Mouse (Mus musculus): Measurements from ENCODE around the gene Slc37a1.
"Not testable (repeated sequence)": the region's sequence is repeated elsewhere in the genome, so short reads cannot be mapped to it uniquely, and the experiment has no call there.

Slc37a1 gene

DNA sequence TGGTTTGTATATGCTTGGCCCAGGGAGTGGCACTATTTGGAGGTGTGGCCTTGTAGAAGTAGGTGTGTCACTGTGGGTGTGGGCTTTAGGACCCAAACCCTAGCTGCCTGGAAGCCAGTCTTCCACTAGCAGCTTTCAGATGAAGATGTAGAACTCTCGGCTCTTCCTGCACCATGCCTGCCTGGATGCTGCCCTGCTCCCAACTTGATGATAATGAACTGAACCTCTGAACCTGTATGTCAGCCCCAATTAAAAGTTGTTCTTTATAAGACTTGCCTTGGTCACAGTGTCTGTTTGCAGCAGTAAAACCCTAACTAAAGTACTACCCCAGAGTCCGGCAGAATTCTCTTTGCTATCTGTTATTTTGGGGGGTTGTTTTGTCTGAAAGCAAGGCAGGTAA lies 16.8 kb upstream of the Slc37a1 start:
- DNase-seq: no peak

DNA sequence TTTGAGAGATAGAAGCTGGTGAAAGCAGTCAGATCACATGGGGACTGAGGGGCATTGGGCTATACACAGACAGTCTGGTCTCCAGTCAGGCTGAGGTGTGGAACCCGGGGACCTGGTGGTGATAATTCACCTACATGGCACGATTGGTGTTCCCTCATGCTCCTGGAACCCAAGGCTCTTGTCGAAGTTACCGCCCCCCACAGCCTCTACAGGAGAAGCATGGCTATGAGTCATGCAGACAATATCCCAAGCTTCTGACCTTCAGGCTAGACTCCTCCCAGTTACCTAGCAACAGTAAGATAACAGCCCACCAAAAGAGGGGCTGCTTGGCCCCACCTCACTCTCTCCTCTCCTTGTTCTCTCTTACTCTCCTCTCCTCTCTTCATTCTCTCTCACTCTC lies 16.3 kb upstream of the Slc37a1 start:
- no peak for DNase-seq

DNA sequence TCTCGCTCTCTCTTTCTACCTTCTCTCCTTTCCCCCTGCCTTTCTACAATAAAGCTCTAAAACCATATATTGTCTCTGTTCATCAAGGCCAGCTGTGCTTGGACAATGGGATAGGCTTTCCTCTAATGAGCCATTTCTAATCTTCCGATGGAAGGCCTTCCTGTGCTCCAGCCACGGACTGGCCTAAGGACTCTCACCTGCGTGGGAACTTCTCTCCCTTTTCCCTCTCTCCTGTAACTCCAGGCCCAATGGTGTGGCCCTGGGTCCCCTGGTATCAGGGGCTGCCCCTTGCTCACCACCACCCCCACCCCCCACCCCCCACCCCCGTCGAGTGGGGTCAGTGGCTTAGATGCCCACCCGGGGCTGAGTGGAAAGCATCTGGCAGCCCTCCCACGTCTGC lies 15.9 kb upstream of the Slc37a1 start:
- not testable (repeated sequence) for DNase-seq

DNA sequence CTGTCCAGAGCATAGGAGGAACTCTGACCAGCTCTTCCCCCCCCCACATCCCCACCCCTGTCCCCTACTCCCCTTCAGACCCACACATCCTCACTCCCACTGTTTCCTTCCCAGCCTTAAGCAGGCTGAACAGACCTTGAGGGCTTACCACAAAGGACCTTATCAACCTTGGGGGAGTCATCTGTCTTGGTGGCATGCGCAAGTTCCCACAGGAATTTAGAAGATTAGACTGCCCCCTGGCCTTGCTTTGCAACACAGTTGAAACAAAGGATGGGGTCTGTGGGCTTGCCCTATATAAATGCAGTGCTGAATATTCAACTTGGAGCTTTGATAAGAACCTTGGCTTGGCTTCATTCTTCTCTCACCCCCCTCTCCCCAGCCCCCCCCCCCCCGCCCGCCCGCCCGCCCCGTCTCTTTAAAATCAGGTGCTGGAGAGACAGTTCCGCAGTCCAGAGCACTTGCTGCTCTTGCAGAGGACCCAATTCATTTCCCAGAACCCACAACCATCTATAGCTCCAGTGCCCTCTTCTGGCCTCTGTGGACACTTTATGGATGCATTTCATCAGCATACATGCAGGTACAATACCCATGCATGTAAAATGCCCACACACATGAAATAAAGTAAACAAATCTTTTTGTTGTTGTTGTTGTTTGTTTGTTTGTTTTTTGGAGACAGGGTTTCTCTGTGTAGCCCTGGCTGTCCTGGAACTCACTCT lies 15.3 kb upstream of the Slc37a1 start:
- peak; percentile 15 to 58 for DNase-seq

DNA sequence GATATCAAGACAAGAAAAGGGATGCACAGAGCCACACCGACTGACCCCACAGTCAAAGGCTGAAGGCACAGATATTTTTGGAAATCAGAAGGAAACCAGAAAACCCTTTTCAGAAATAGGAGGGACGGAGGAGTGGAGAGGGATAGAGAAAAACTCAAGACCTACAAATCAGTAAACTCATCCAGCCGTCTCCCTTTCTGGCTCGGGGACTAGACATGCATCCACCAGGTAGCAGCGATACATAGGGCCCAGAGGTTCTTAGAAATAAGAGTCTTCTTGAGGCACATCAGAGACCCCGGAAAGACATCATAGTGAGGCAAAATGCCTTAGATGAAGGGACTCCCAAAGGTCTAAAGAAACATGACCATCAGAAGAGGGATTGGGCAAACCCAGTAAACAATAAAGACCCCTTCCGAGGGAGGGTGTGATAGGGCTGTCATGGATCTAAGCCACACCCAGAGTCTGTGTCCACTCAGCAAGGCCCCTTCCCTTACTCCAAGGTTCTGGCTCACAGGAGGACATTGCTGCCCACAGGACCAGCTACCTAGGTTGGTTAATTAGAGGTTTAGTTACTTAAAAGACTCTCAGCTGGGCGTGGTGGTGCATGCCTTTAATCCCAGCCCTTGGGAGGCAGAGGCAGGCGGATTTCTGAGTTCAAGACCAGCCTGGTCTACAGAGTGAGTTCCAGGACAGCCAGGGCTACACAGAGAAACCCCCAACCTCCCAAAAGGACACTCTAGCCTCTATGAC lies 14.0 kb upstream of the Slc37a1 start:
- no peak for DNase-seq

DNA sequence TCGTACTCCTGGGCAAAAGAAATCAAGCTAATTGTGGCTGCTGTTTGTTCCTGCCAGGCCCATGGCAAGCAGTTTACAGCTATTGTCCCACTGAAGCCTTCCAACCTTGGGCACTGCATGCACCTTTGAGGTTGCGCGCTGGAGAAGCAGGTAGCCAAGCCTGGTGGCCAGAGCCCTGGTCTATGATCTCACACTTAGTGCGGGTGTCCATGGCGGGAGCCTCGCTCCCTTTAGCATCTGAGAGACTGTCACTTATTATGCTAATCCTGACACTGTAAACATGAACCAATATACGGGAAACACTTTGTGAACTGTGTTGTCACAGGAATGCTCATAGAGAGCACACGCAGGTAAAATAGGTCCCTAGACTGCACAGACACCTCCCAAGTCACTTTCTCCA lies 13.0 kb upstream of the Slc37a1 start:
- no peak for DNase-seq

DNA sequence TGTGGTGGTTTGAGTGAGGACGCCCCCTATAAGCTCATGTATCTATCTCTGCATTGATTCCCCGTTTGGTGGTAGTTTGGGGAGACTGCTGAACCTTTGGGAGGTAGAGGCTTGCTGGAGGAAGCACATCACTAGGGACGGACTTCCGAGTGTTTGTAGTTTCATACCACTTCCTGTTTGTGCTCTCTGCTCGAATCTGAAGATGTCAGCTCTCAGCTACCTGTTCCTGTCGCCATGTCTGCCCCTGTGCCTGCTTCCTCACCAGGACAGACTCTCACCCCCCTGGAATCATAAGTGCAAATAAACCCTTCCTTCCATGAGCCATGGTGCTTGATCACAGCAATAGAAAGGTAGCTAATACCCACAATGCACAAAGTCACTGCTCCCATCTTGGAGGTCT lies 11.4 kb upstream of the Slc37a1 start:
- no peak for DNase-seq

DNA sequence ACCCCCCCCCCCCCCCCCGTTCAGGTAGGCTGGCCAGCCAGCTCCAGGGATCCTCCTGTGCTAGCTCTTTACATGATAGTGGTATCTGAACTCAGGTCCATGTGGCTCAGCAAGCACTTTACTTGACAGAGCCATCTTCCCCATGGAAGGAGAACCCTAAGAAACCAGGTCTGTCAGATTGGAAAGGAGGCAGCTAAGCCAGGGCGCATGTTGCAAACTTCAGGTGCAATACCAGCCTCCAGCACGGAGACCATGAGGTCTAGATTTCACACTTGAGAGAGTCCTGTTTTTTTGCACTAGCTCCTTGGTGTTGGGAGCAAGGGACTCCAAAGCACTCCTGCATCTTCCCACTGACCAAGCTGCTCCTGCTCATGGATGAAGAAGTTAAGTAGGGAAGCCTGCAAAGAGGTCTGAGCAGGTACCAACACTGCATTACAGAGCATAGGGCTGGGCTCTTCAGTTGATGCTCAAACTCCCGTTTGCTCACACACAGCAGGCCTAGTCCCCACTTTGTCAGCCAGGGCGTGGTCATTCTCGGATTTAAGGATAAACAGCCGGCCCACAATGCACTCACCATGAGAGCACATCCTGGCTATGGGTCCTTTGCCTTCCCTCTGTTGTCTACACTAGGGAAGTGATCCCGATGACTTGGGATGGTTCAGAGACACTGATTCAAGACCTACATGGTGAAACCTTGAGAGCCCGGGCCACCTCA lies 10.2 kb upstream of the Slc37a1 start:
- no peak for DNase-seq

DNA sequence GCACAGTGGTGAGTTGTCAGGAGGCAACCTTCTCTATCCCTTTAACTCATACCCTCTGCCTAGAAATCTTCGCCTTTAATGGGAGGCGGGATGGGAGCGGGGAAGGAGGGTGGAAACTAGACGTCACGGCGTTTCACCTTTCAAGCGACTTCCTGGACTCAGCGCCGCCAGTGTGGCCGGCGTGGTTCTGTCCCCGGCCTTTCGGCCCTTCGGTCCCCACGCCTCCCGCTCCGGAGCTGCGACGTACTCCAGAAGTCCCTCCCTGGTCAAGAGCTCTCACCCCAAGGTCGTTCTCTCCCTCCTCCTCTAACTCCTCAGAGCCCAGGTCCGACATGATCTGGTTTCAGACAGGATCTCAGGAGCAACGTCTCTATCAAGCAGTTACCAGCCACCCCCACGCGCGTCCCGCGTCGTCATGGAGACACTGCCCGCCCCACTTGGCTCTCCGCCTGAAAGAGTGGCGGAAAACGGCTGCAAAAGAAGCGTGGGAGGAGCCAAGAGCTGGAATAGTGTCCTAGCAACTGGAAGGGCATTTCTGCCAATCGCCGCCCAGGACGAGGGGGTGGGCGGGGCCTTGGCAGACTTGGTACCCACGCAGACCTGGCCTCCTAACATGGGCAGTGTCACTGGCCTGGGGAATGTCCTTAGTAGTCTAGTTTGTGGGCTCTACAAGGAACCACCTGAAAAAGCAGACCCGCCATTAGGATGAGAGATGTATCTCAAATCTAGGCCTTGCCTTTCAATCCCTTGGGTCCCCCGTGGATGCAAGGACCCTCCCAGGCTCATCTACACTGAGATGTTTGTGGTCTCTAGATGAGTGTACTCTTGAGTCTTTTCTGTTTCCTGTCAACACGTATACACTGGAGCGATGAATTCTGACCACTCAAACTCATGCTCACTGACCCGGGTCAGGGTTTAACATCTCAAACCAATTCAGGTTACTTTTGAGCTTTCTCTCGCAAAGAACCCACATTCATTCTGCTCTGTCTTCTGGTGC lies 9.4 kb upstream of the Slc37a1 start, which contains the start of gene Rsph1:
Gene Rsph1 (minus strand): TSS at position 462 of the 997 bp plus-strand sequence.
- DNase-seq: peak; percentile 99 to 100

DNA sequence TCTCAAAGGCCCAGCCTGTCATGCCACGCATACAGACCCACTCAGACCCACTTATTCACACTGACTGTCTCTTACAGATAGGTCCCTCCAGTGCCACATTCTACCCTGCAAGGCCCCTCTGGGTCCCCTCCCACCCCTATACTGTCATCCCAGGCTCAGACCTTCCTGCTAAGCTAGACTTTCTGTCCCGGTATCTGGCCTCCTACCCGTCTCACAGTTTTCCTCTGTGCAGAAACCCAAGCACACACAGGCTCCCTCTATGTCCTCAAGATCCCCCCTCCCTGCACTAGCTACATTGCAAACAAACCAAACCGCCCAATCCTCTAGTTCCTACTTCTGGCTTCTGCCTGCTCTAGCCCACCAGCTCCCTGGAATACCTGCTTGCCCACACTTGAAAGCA lies 8.7 kb upstream of the Slc37a1 start:
- DNase-seq: no peak

DNA sequence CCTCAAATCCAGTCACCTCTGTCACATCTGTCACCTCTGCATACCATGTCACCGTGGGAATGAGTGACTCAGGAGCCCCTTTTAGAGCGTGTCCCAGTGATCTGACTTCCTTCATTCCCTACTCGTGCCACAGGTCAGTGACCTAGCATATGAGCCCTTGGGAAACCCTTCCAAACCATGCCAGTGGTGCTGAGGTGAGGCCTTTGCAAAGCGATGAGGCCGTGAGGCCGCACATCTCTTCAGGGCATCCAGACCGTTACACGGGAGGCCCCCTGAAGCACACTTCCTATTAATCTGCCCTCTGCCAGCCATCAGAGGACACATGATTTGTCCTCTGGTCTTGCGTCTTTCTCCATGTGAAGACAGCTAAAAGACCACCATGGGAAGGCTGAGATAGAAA lies 7.1 kb upstream of the Slc37a1 start:
- no peak for DNase-seq

DNA sequence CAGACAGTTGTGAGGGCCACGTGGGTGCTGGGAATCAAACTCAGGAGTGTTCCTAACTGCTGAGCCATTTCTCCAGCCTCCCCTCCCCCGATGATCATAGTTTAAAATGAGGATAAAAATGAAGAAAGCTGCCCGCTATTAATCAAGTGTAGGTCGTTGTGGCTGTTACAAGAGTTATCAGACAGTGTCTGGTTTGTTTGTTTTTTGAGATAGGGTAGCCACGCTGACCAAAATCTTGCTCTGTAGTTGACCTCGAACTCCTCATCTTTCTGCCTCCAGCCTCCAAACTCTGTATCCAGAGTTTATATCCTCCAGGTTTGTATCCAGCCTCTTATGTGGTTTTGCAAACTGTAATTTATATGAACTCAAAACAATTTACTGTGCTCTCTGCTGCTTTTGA lies 6.3 kb upstream of the Slc37a1 start:
- DNase-seq: no peak

DNA sequence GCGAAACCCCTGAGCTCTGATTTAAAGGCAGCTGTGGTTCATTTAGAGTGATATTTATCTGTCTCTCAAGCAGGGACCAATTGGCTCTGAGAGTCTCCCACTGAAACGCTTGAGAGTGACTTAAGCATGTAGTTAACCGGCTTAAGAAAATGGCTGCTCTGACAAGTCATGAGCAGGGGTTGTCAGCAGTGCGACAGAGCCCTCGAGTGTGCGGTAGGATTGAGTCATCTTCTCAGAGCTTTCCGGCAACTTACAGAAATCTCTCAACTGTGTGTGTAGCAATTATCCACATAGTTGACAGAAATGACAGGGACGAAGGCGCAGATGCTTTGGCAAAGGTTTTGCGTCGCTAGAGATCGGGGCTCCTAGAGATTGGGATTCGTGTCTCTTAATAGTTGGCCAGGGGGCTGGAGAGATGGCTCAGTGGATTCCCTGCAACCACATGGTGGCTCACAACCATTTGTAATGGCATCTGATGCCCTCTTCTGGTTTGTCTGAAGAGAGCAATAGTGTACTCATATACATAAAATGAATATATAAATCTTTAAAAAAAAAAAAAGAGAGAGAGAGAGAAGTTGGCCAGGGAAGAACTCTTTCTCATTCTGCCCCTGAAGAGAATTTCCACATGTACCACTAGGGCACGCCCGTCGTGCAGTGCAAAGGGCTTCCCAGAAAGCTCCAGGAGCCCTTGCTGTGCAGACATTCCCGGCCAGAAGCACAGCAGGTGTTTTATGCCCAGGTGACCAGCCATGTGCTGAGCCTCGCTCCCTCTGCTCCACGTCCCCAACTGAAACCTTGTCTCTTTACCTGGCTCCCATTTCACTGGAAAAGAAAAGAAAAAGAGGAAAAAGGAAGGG lies 4.5 kb upstream of the Slc37a1 start:
- peak; percentile 56 for DNase-seq

DNA sequence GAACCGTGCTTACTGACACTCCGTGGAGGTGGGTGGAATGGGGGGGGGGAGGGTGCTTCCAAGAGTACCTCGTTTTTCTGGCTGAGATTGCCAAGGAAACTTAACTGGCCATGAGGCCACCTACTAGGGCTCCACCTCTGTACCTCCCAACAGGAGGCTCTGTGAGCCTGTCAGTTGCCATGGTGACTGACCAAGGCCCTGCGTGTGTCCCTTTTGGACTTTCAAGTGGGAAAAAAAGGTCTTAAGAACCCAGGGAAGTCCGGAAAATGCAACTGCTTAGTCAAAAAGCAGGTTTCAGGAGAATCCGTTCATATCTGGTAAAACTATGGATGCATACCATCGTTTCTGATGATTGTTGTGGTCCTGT lies 3.9 kb upstream of the Slc37a1 start:
- no peak for DNase-seq

DNA sequence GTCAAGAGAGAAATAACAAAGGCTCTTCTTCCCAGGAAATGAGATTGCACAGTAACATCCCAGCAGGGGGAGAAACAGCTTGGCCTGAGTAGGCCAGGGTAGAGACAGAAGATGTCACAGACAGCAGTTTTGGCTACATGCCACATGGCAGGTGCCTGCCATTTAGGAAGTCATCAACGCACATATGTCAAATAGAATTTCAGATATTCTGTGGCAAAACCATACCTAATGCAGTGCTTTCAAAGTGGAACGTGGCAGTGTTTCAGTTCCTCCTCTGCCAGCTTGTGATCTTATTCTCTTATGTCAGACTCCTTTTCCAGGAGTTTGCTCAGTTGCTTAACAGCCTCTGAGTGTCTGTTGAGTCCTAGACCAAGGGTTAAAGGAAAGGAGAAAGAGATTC lies 725 bp upstream of the Slc37a1 start:
- peak; percentile 58 to 65 for DNase-seq

DNA sequence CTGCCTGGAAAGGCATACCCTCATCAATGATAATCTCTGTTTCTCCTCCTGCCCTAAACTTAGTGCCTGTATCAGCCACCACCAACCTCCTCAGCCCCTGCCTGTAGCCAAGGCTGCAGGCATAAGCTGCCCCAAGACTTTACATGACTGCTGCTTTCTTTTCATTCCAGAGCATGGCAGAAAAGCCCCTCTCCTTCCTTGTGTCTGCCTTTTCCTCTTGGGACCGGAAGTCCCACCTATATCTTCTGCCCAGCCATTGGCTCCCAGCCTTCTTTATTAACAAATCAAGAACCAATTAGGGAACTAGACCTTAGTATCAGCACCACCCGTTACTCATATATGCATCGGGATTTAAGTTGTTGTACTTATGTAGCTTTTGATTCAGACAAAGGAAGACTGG lies 624 bp downstream of the Slc37a1 start:
- DNase-seq: no peak

DNA sequence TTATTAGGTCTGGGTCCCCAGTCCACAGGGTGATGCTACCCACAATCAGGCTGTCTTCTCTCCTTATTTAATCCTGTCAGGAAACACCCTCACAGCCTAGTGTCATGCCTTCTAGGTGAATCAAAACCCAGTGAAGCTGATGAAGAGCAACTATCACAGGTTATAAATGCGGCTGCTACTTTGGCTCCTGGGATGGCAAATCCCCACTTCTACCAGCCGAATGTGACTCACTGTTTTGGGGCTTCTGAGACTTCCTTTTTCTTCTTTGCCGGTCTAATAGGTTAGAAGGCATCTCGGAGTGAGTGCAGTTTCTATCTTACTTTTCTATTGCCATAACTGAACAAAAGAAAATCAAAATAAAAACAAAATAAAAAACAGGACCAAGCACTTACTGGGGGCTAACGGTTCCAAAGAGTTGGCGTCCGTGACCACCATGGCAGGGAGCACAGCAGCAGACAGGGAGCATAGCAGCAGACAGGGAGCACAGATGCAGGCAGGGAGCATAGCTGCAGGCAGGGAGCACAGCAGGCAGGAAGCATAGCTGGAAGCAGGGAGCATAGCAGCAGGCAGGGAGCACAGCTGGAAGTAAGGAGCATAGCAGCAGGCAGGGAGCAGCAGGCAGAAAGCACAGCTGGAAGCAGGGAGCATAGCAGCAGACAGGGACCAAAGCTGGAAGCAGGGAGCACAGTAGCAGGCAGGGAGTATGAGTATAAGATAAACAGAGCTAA lies 2.6 kb downstream of the Slc37a1 start:
- DNase-seq: no peak

DNA sequence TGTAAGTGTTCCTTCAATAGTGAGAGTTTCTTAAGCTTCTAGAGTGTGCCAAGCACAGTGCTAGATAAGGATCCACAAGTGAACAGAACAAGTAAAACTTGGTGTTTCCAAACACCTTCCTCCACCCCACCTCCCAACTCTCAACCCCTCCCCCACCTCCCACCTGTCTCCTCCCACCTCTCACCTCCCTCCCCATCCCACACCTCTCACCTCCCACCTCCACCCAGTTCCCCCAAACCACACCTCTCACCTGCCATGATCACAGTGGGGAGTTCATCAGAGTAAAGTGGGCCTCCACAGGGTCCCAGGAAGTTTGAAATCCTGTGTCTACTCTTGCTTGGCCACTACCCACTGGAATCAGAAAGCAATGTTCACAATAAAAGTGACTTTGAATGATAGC lies 3.7 kb downstream of the Slc37a1 start:
- DNase-seq: no peak

DNA sequence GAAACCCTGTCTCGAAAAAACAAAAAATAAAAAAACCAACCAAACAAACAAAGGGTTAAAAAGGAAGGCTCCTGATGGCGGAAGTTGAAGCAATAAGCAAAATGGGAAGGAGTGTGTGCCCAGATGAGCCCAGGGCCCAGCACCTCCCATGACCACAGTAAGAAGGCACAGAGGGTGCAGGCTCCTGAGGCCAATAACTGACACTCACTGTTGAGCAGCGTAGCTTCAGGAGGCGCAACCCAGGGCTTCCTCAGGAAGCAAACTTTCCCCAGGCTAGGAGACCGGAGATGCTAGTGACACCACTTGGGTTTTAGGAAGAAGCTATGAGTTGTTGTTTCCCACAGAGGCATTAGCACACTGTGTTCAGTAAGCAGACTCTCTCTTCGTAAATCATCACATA lies 4.3 kb downstream of the Slc37a1 start:
- DNase-seq: no peak

DNA sequence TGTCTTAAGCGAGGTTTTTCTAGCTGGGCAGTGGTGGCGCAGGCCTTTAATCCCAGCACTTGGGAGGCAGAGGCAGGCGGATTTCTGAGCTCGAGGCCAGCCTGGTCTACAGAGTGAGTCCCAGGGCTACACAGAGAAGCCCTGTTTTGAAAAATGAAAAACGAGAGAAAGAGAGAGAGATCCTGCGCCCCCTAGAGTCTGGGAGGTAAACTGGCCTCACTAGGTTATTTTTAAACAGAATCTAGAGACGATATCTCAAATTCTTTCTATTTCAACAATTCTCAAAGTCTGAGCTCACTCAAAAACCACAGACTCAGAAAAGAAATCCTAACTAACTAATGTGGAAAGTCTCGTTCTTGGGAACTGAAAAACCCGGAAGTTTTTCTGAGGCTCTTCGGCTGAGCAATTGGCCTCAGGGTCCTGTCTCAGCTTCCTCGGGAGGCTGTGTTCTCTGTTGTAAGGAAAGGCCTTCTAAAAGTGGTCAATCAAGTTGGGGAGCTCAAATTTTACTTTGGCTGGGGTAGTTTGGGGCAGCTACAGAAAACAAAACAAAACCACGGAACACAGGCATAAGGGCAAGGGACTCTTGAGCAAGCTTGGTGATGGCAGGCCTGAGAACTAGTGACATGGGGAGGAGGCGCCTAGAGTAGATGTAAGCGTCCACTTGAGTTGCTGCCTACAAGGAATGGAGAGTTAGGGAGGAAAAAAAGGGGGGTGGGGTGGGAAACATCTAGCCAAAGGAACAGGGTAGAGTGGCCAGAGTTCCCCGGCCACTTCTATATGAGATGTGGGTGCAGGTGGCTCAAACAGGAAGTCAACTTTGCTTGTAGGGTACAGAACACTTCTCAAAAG lies 8.0 kb downstream of the Slc37a1 start:
- no peak for DNase-seq

Data from cerebellum, postnatal 14 days (tissue).